Mouse (Mus musculus): ENCODE measurements around the gene Snx27. TPM values are rescaled to one million over a fixed set of nuclear protein-coding genes. Genes with fewer than 3 reads are reported as not detected.
A peak's percentile ranks its signal among the peaks of the same experiment; 100 is the strongest.

Snx27 gene
- polyA plus RNA-seq, 1 experiment from 2014 or later: 40.4 TPM

DNA sequence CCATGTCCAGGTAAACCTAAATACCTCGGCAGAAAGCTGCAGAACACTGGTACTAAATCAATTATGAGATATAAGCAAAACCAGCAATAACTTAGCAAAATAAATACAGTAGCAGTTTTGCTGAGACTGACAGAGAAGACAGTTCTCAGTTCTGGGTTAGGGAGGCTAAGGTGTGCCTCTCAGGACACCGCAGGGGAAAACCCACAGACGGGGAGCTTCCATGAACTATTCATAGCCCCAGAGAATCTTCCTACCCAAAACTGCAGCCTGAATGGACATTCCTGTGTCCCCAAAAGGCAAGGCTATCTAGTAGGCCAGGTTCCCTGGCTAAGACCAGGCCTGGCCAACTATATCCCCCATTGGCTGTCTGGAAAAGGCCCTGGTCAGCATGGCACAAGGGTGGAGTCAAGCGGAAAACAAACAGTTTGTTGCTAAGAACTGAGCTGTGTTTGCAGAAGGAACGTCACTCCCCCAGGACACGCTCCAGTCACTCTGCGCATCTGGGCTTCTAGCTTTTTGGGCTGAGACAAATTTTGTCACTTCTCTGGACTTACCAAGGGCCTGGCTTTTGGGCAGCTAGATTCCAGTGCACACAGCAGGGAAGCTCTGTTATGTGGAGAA, 30.9 kb upstream of the Snx27 start:
- DNase-seq (no peak), ATAC-seq (ENCODE audit: insufficient read depth) (no peak)
- WGBS: 63% methylated on average over 7 of the region's 7 CpGs
- Histone ChIP-seq H3K4me3 (ENCODE audit: low read depth, low read length) (no peak overlapping the region), H3K4me1 (ENCODE audit: insufficient read depth) (no peaks in the 10 kb centered on the region), H3K27ac (ENCODE audit: low read depth) (no peak overlapping the region), H3K9ac (no peak overlapping the region), H3K27me3 (ENCODE audit: insufficient read depth, low read length) (no peaks in the 10 kb centered on the region), H3K4me2 (no peak overlapping the region), H3K9me3 (ENCODE audit: low read depth, low read length) (no peaks in the 10 kb centered on the region), H3K36me3 (ENCODE audit: insufficient read depth) (no peaks in the 10 kb centered on the region)
- no peak for TF ChIP-seq CTCF (IDR thresholded peaks at IDR 0.05; ENCODE audit: low read depth)

DNA sequence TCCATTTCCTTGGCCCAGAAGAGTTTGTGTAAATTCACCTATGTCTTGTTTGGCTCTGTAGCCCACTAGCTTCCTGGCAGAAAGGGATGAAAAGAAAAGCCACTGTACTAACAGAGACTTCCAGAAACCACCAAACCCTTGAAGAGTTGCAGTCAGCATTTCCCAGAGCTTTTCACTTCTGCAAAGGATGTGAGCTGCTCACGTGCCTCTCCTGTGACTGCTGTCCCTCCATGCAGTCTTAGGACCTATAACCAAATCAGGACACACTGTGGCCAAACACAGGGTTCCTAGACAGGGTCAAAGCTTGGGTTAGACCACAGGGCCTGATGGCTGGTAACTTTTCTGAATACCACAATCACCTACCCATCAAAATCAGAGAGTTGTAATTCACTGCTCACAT, 29.8 kb upstream of the Snx27 start:
- no peak overlapping the region for H3K9ac ChIP-seq
- no peaks in the 10 kb centered on the region for H3K27me3 ChIP-seq (ENCODE audit: insufficient read depth, low read length)
- H3K9me3 ChIP-seq (ENCODE audit: low read depth, low read length): no peaks in the 10 kb centered on the region
- DNase-seq: no peak
- no peak for ATAC-seq (ENCODE audit: insufficient read depth)
- 78% methylated on average over 1 of the region's 1 CpGs for WGBS
- TF ChIP-seq CTCF (IDR thresholded peaks at IDR 0.05; ENCODE audit: low read depth): no peak
- no peaks in the 10 kb centered on the region for H3K36me3 ChIP-seq (ENCODE audit: insufficient read depth)
- no peak overlapping the region for H3K27ac ChIP-seq (ENCODE audit: low read depth)
- H3K4me2 ChIP-seq: no peak overlapping the region
- H3K4me3 ChIP-seq (ENCODE audit: low read depth, low read length): no peak overlapping the region
- H3K4me1 ChIP-seq (ENCODE audit: insufficient read depth): no peaks in the 10 kb centered on the region

DNA sequence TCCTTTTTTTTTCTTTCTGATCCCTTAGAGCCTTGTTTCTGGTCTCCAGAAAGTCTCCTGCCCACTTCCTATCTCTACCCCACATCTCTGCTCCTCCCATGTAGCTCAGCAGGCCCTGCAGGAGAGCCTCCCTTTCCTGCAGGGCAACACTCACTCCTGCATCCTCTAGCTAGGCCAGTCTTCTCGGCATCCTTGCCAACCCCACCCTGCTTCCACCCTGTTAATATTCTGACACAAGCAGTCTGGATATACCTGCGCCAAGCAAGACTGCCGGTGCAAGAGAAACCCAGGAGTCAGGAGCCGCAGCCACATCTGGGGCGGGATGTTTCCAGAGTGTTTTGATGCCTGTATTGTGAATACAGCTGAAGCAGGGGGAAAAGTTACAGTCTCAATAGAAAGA, 29.3 kb upstream of the Snx27 start:
- Histone ChIP-seq H3K27me3 (ENCODE audit: insufficient read depth, low read length) (no peaks in the 10 kb centered on the region), H3K4me3 (ENCODE audit: low read depth, low read length) (no peak overlapping the region), H3K9me3 (ENCODE audit: low read depth, low read length) (no peaks in the 10 kb centered on the region), H3K4me1 (ENCODE audit: insufficient read depth) (no peaks in the 10 kb centered on the region), H3K4me2 (no peak overlapping the region), H3K9ac (no peak overlapping the region), H3K27ac (ENCODE audit: low read depth) (no peak overlapping the region), H3K36me3 (ENCODE audit: insufficient read depth) (no peaks in the 10 kb centered on the region)
- ATAC-seq (ENCODE audit: insufficient read depth) (no peak), DNase-seq (no peak)
- TF ChIP-seq CTCF (IDR thresholded peaks at IDR 0.05; ENCODE audit: low read depth): no peak
- 70% methylated on average over 5 of the region's 5 CpGs for WGBS

DNA sequence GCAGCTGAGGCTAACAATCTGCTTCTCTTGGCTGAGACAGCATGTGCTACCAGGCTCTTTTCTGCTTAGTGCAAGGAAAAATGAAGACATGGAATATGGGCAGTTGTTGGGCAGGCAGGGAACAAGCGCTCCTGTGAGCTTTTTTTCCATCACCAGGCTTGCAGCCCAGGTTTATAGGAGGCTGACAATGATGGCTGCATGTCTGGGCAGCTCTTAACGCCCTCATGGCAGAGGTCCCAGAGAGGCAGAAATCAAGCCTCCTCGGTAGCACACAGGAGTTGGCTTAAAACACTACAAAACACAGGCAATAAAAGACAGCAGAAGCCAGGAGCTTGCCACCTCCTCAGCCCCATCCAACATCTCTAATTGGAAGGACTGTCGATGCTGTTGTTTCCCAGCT, 28.8 kb upstream of the Snx27 start:
- H3K4me3 ChIP-seq (ENCODE audit: low read depth, low read length): no peak overlapping the region
- DNase-seq: no peak

DNA sequence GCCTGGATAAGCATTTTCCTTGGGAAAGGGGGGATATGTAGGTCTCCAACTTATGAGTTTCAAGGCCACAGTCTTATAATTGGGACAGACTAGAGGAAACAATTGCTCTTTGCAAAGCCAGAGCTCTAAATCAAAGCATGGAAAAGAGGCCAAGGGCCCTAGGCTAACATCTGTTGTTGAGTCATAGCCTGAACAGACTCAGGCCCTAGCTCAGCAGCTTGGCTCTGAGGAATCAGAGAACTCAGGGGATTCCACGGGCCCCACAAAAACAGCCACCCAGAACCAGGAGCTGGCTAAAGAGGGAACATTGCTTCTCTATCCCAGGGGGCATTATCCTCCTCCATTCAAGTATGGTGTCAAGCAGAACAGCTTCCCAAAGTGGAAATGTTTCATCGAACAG, 28.1 kb upstream of the Snx27 start:
- no peak overlapping the region for H3K27ac ChIP-seq (ENCODE audit: low read depth)
- no peak for ATAC-seq (ENCODE audit: insufficient read depth)
- H3K4me3 ChIP-seq (ENCODE audit: low read depth, low read length): no peak overlapping the region
- H3K9me3 ChIP-seq (ENCODE audit: low read depth, low read length): no peaks in the 10 kb centered on the region
- H3K27me3 ChIP-seq (ENCODE audit: insufficient read depth, low read length): no peaks in the 10 kb centered on the region
- H3K4me1 ChIP-seq (ENCODE audit: insufficient read depth): no peaks in the 10 kb centered on the region
- no peaks in the 10 kb centered on the region for H3K36me3 ChIP-seq (ENCODE audit: insufficient read depth)
- no peak for TF ChIP-seq CTCF (IDR thresholded peaks at IDR 0.05; ENCODE audit: low read depth)
- 76% methylated on average over 2 of the region's 2 CpGs for WGBS
- no peak overlapping the region for H3K9ac ChIP-seq
- no peak for DNase-seq
- no peak overlapping the region for H3K4me2 ChIP-seq

More for the DNA sequence above, 28.8 kb upstream of the Snx27 start:
- no peaks in the 10 kb centered on the region for H3K4me1 ChIP-seq (ENCODE audit: insufficient read depth)
- no peak overlapping the region for H3K27ac ChIP-seq (ENCODE audit: low read depth)
- ATAC-seq (ENCODE audit: insufficient read depth): no peak
- H3K9ac ChIP-seq: no peak overlapping the region
- no peak overlapping the region for H3K4me2 ChIP-seq
- no peaks in the 10 kb centered on the region for H3K36me3 ChIP-seq (ENCODE audit: insufficient read depth)
- no peaks in the 10 kb centered on the region for H3K9me3 ChIP-seq (ENCODE audit: low read depth, low read length)
- no peak for TF ChIP-seq CTCF (IDR thresholded peaks at IDR 0.05; ENCODE audit: low read depth)
- WGBS: 46% methylated on average over 4 of the region's 4 CpGs
- no peaks in the 10 kb centered on the region for H3K27me3 ChIP-seq (ENCODE audit: insufficient read depth, low read length)

DNA sequence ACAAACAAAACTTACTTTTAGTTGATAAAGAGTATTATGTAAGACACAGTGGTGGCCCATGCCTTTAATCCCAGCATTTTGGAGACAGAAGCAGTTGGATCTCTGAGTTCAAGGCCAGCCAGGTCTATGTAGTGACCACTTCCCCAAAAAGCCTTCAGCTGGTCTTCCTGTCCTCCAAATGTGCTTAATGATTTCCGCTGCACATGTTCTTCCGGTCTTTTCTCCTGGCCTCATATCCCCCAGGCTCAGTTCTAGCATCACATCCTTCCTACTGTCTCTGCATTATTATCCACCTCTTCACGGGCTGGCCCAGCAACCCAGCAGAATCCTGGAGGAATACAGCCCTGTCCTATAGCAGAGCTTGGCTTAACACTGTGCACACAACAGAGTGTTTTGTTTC, 27.1 kb upstream of the Snx27 start:
- 87% methylated on average over 3 of the region's 3 CpGs for WGBS
- no peaks in the 10 kb centered on the region for H3K27me3 ChIP-seq (ENCODE audit: insufficient read depth, low read length)
- no peak overlapping the region for H3K4me3 ChIP-seq (ENCODE audit: low read depth, low read length)
- ATAC-seq (ENCODE audit: insufficient read depth) (no peak), DNase-seq (no peak)
- no peaks in the 10 kb centered on the region for H3K4me1 ChIP-seq (ENCODE audit: insufficient read depth)
- H3K9ac ChIP-seq: no peak overlapping the region
- TF ChIP-seq CTCF (IDR thresholded peaks at IDR 0.05; ENCODE audit: low read depth): no peak
- no peaks in the 10 kb centered on the region for H3K9me3 ChIP-seq (ENCODE audit: low read depth, low read length)
- no peak overlapping the region for H3K4me2 ChIP-seq
- no peaks in the 10 kb centered on the region for H3K36me3 ChIP-seq (ENCODE audit: insufficient read depth)
- no peak overlapping the region for H3K27ac ChIP-seq (ENCODE audit: low read depth)

DNA sequence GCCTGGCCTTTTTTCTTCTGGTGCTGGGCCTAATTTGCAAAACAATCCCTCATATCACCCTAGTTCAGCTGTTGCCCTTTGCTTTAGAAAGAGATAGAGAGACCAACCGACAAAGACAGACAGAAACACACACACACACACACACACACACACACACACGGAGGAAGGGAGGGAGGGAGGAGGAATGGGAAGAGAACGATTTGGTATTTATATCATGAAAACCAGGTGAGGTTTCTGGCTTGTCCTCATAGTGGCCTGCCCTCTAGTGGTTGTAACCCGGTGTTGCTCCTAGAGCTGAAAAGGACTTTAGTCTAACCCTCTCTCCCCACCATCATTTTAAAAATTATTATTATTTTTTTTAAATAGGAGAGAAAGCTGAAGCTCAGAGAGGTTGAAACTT, 19.4 kb upstream of the Snx27 start:
- ATAC-seq (ENCODE audit: insufficient read depth) (no peak), DNase-seq (peak; percentile 81)
- H3K27me3 ChIP-seq (ENCODE audit: insufficient read depth, low read length): no peaks in the 10 kb centered on the region
- no peaks in the 10 kb centered on the region for H3K4me1 ChIP-seq (ENCODE audit: insufficient read depth)
- peak; percentile 79 for TF ChIP-seq CTCF (IDR thresholded peaks at IDR 0.05; ENCODE audit: low read depth)
- no peaks in the 10 kb centered on the region for H3K9me3 ChIP-seq (ENCODE audit: low read depth, low read length)
- WGBS: 6% methylated on average over 4 of the region's 4 CpGs
- no peak overlapping the region for H3K9ac ChIP-seq
- no peak overlapping the region for H3K27ac ChIP-seq (ENCODE audit: low read depth)
- no peaks in the 10 kb centered on the region for H3K36me3 ChIP-seq (ENCODE audit: insufficient read depth)
- no peak overlapping the region for H3K4me2 ChIP-seq
- H3K4me3 ChIP-seq (ENCODE audit: low read depth, low read length): no peak overlapping the region
